Mouse (Mus musculus) MEL (cell line): Measurements from ENCODE around the gene Kdm4d.

ENCODE experiments used
- CHD2 ChIP-seq: IDR thresholded peaks from 2 replicates; pipeline ENCODE4 v1.6.1; 2011; ENCODE audit warnings: low read length, improper control_type of control experiment
- CTCF ChIP-seq, 3 experiments: IDR thresholded peaks in 2 of 3; conservative IDR thresholded peaks in 1 of 3; 2 replicates each; pipeline ENCODE4 v1.5.1; 2011 to 2012; ENCODE audit warnings: low read length in 3 of 3, low read depth in 2 of 3, mild to moderate bottlenecking in 2 of 3, improper control_type of control experiment in 1 of 3, inconsistent platforms in 1 of 3, mixed read lengths in 1 of 3, moderate library complexity in 1 of 3; ENCODE audit not compliant: control insufficient read depth in 1 of 3, insufficient read depth in 1 of 3, poor library complexity in 1 of 3, severe bottlenecking in 1 of 3
- POLR2A ChIP-seq, 2 experiments: IDR thresholded peaks; 2 replicates each; pipeline ENCODE4 v1.6.1; 2011 to 2012; ENCODE audit warnings: low read length in 2 of 2, mild to moderate bottlenecking in 2 of 2, control low read depth in 1 of 2, improper control_type of control experiment in 1 of 2, low read depth in 1 of 2, moderate library complexity in 1 of 2; ENCODE audit not compliant: control insufficient read depth in 1 of 2, insufficient read depth in 1 of 2, poor library complexity in 1 of 2
- ZMIZ1 ChIP-seq: IDR thresholded peaks from 2 replicates; pipeline ENCODE4 v1.6.1; 2012; ENCODE audit warnings: low read depth, mild to moderate bottlenecking, inconsistent platforms, low read length, improper control_type of control experiment, moderate library complexity

GRCm38 (mm10) chr9:14520971-14521670 is 20.8 kb upstream of the Kdm4d start:
- TF ChIP-seq POLR2A (IDR thresholded peaks at IDR 0.05; ENCODE audit: control insufficient read depth in 1 of 2, insufficient read depth in 1 of 2, low read depth in 1 of 2, low read length in 2 of 2, poor library complexity in 1 of 2) (no peak), ZMIZ1 (no peak), CTCF (IDR thresholded peaks at IDR 0.05 in 2 of 3, conservative IDR thresholded peaks at IDR 0.05 in 1 of 3; ENCODE audit: control insufficient read depth in 1 of 3, insufficient read depth in 1 of 3, low read depth in 2 of 3, low read length in 3 of 3, poor library complexity in 1 of 3, severe bottlenecking in 1 of 3) (no peak), CHD2 (no peak)
